Mouse (Mus musculus): ENCODE measurements around the gene Acer2. TPM values are rescaled to one million over a fixed set of nuclear protein-coding genes. Genes with fewer than 3 reads are reported as not detected.

Gene Acer2
- total RNA-seq, 1 experiment from 2014 or later, result 1.4 TPM

- ATAC-seq (ENCODE audit: extremely low read depth, insufficient number of reproducible peaks, low FRiP score, poor library complexity, severe bottlenecking), result no peak
Observed at GRCm38 (mm10) chr4:86936217-86936616, 62.0 kb downstream of the Acer2 start.

- ATAC-seq (ENCODE audit: extremely low read depth, insufficient number of reproducible peaks, low FRiP score, poor library complexity, severe bottlenecking), result no peak
Observed at GRCm38 (mm10) chr4:86936706-86937105, 62.5 kb downstream of the Acer2 start.

GRCm38 (mm10) chr4:86942656-86943055 is 68.5 kb downstream of the Acer2 start:
- no peak for ATAC-seq (ENCODE audit: extremely low read depth, insufficient number of reproducible peaks, low FRiP score, poor library complexity, severe bottlenecking)

GRCm38 (mm10) chr4:86943296-86943695 is 69.1 kb downstream of the Acer2 start:
- no peak for ATAC-seq (ENCODE audit: extremely low read depth, insufficient number of reproducible peaks, low FRiP score, poor library complexity, severe bottlenecking)

GRCm38 (mm10) chr4:86948794-86949193 is 74.6 kb downstream of the Acer2 start:
- no peak for ATAC-seq (ENCODE audit: extremely low read depth, insufficient number of reproducible peaks, low FRiP score, poor library complexity, severe bottlenecking)

GRCm38 (mm10) chr4:86953519-86953918 is 79.3 kb downstream of the Acer2 start:
- no peak for ATAC-seq (ENCODE audit: extremely low read depth, insufficient number of reproducible peaks, low FRiP score, poor library complexity, severe bottlenecking)

GRCm38 (mm10) chr4:86955448-86955847 is 81.3 kb downstream of the Acer2 start:
- ATAC-seq (ENCODE audit: extremely low read depth, insufficient number of reproducible peaks, low FRiP score, poor library complexity, severe bottlenecking), result no peak

GRCm38 (mm10) chr4:86957576-86958411 is 83.6 kb downstream of the Acer2 start:
- no peak for ATAC-seq (ENCODE audit: extremely low read depth, insufficient number of reproducible peaks, low FRiP score, poor library complexity, severe bottlenecking)

GRCm38 (mm10) chr4:86977272-86977671 is 103.1 kb downstream of the Acer2 start:
- no peak for ATAC-seq (ENCODE audit: extremely low read depth, insufficient number of reproducible peaks, low FRiP score, poor library complexity, severe bottlenecking)

Other genes starting within 250 kb of the Acer2 start
- 119 and 151 TPM in 2 replicates for gene Plin2, start 204.3 kb upstream of the Acer2 start, total RNA-seq (2017)
- 22.8 and 23.3 TPM in 2 replicates for gene Dennd4c, start 125.8 kb upstream of the Acer2 start, total RNA-seq (2017)
- 617 and 655 TPM in 2 replicates for gene Rps6, start 17.0 kb upstream of the Acer2 start, total RNA-seq (2017)